Mouse (Mus musculus) embryo, embryonic 9.5 days (tissue): ENCODE measurements around the gene Kcna4.

Experiments used
- DNase-seq: peaks from one replicate; pipeline ENCODE4 v3.0.0-alpha.2; 2017; ENCODE audit errors: extremely low spot score

Kcna4 gene

DNA sequence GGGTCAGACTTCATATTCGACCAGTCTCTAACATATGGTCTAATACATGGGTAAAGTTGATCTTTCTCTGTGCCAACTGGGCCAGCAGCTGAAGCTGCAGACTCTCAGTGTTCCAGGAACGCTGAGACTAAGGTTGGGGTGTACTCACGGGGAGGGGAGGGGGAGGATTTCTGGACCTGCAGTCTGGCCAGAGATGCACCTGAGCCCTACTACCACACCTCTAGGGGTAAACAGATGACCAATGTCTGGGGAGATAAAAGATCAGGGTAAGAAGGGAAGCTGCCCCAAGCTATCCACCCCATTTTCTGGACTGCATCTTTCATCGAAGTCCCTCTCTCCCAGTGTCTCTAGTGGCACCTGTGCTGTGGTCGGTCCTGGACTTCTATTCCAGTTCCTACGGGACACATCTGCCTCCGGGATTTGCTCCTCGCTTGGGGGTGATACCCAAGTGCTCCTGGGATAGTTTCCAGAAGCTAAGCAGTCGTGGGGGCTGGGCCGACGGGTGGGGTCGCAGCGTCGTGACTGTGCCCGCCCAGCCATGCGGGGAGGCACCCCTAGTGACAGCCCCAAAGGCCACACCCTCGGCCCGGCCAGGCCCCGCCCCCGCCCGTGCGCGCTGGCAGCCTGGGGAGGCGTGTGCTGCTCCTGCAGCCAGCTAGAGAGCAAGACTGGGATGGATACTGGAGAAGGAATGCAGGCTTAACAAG lies at the start of gene Kcna4:
TSS of gene Kcna4 (plus strand) at position 650 of the 707 bp plus-strand sequence.
- DNase-seq = peak; percentile 72

DNA sequence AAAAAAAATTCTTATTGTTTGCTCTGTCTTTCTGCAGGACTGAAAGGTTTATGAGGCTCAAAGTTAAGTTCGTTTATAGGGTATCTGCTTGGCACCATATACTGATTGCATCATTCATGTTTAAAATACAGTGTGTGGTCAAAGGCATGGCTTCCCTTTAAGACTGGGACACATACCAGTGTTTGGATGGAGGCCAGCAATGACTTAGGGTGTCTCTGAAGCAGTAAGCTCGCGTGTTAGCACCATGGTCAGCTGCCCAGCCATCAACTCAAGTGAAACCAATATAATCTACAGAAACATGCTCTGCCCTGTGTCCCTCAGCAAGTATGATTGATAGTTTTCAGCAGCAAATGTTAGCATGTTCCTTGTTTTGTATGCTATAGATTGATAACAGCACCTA lies 32.3 kb upstream of the Kcna4 start:
- DNase-seq = no peak

DNA sequence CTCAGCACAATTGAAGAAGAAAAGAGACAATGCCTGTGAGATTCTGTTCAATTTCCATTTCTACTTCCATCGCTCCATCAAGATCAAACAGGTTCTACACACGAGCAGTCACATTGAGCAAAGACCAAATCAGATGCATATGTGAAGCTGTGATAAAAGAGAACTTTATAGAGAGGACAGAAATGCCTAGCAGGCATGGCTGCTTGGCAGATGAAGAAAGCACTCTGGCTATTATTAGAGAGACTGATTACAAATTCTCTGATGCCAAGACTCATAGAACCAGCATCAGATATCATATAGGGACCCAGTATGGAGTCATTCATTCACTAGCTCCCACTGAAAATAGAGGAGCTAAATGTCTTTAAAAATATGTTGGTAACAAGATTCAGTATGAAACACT lies 24.2 kb upstream of the Kcna4 start:
- DNase-seq = no peak

DNA sequence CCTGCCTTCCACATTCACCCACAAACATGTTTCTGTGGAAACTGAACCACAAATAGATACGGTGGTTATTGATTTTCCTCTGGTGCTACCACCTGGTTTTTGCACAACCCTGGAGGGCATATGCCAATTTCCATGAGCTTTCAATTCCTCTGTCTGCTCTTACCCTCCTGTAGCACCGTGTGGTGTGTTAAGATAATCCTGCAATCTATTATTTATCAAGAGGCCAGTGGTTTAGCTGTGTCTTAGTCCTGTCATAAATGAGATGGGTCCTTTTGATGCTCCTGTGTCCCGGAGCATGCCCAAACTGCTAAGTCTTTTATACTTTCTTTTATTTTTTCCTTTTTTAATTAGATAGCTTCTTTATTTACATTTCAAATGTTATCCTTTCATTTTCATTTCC lies 20.4 kb upstream of the Kcna4 start:
- no peak for DNase-seq

DNA sequence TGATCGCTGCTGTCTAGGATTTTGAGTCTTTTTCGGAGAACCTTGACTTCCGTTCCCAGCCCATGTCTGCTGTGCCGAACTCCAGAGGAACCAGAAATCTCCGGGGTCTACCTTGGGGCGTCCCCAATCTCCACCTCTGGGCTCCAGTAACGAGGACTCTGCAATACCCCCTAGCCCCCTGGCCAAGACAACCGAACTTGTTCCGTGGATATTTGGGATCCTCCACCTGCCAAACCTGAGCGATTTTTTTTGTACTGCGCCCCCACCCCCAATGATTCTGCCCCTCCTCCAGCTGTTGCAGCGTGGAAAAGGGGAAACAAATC lies 219 bp downstream of the Kcna4 start:
- no peak for DNase-seq

DNA sequence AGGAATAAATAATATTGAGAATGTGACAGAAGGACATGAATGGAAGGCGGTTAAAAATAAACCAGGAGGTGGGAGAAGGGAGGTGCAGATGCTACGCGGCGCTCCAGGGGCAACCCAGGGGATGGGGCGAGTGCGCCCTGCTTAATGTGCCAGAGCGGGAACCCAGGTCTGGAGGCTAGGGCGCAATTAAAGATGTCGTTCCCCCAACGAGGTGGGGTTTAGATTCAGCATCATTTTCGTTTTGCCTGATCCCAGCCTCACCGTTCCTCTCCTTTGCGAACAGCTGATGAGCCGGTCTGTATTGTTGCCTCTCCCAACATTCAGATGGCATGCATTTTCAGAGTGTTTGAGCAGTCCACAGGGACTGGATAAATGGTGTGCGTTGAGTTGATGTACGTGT lies 703 bp downstream of the Kcna4 start:
- peak; percentile 17 for DNase-seq

DNA sequence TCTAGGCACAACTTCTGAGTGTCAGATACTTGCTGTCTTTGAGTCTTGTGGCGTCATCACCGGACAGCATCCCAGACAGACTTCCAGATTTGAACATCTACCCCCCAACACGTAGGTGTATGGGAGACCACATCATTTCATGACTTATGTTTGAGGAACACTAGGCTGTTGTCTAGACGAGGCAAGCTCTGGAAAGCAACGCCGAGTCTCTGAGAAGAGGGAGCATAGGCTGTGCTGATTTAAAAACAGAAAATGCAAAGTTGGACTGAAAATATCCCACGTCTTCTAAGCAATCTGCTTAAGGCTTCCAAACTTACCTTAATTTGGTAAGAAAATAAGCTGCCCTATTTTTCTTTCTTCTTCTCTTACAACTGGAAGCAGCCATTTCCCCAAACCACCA lies 4.1 kb downstream of the Kcna4 start:
- DNase-seq = no peak

DNA sequence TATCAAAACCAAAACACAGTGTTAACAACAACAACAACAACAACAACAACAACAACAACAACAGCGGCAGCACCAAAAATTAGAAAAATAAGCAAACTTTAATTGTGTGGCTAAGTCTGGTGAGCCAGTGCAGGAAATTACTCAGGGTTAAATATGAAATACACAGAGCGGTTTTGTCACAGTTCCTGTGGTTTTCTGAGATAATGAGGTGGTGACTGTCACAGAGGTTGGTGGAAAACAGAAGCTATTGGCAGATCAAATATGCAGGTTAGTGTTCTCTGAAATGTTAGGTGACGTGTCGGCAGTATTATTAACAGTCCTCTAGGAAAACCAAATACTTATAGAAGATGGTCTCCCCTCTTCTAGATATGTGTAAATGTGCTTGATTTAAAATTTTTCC lies 11.4 kb downstream of the Kcna4 start:
- no peak for DNase-seq

DNA sequence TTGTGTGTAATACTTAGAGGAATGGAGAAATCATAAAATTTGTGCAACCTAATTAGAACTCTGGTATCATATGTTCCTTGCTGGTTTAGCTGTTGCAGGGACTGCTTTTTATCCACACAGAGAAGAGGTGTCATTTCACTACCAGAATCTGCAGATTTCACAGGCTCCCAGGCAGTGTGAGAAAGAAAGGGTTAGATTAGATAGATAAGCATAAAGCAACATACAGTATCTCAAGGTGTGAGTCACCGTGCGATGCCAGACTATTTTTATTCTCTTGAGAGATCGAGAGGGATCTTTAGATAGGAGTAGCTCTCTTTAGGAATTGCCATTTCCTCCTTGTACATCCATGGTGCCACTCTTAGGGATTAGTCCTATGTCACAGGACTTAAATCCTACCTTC lies 14.3 kb downstream of the Kcna4 start:
- no peak for DNase-seq

DNA sequence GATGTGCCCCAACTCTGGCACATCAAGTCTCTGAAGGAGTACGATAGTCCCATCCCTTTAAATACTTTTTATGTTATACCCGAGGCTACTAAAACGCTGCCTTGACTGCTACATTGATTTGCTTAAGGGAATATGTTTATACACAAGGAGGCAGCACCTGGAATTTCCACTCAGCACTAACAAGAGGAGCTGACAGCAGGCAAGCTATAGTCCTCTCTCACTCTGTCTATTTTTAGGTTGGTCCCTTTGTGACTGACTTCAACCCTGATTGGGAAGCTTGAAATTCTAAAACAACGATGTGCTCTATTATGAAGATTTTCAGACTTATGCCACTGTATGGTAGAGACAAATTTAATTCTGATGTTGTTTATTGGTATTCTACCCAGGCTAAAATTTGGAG lies 15.6 kb downstream of the Kcna4 start:
- no peak for DNase-seq

DNA sequence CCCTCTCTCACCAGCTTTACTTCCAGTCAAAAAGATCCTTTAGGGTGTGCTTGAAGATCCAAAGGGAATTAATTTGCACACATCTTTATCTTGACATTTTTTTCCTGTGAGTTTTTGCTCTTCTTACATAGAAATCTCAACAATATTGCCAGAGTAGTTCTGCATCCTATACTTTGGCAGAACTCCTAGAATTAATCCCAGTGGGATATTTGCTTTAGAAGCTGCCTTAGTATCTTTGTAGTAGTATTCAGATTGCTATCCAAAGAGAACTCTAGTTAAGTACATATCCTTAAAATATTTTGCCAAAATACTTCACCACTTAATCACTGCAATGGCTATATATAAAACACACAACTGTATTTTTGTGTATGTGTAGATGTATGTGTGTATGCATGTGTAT lies 28.2 kb downstream of the Kcna4 start:
- DNase-seq = no peak

DNA sequence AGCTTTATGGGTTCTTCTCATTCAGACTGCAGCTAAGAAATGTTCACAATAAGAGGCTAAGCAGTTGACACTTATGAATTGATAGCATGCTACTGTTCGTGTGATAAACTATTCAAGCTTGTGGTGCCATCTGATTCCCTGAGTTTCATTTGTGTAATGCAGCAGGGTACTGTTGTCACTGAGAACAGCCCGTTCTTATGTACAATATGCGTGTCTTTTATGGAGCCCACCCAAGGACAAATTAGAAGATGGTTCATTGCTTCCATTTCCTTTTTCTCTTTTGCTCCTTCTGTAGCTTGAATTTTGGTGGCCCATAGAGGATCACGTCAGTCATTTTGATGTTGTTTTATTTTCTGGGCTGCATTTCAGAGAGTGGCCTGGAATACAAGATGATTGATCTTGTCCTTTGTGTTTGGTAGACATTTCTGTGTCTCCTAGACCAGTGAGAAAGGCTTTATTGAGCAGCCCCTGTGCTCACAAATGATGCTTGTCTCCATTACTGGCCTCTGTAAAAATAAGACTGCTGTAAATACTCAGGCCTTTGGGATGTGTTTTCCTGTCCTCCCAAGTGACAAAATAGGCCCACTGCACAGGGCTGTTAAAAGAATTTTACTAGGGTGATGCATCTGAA lies 31.3 kb downstream of the Kcna4 start:
- DNase-seq = no peak

DNA sequence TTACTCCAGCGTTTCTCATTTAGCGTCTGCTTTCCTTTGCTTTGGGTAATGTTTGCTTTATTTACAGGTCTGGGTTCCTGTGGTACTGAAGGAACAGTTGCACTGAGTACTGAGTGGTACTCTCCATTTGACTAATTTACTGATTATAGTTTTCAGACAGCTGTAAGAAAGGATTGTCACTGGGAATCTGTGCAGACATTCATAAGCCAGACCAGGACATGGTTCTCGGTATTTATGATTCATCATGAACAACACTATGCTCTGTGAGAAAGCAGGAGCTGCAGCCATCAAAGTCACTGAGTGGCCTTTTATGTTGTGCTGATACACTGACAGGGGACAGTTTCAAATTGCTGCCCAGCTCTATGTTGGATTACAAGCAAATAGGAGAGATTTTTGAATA lies 33.7 kb downstream of the Kcna4 start:
- no peak for DNase-seq

DNA sequence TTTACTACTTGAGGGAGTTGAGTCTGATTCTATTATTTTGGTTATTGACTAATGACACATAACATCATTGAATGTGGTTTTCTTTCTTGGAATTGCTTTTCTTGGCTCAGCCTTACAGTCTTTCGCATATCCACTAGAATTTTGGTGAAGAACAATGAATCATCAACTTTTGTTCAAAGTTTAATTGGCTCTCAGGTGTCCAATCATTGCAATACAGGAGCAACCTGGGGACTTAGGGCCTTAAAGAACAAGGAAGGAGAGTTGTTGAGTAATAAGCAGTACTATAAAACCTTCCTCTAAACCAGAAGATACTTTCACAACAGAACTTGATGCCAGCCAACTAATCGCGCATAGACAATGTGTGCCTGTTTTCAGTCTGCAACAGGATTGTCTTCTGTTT lies 36.8 kb downstream of the Kcna4 start:
- DNase-seq = no peak

DNA sequence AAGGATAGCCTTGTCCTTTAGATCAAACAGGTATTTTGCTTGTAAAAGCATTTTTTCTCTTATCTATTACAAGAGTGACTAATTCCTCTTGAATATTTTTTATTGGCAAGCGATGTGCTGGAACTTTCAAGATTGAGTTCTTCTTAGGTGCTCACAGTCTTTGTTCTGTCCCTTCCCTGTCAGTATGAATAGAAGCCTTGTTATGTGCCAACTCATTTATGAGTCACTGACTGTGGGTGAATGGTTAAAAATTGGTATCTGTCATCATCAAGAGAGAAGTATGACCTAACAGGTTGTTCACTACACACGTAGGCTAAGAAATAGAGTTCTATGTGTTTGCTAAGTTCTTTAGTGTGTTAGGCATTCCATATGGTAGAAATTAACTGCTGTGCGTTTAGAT lies 50.9 kb downstream of the Kcna4 start:
- DNase-seq = no peak

DNA sequence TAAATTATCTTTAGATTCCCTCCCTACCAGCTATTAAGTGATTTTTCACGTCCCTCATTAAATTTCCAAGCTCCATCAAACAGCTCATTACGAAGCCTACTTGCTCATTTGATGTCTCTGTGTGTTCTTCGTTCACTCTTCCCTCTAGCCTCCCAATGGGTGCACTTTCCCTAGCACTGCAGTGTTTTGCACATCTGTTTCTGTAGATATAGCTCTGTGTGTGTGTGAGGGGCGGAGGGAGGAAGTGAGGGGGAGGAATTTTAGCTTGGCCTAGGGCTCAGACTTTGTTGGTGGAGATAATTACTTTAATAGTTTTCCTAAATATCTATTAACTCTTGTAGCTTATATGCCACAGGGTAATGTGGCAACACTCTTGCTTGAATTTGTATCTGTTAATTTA lies 54.4 kb downstream of the Kcna4 start:
- no peak for DNase-seq

DNA sequence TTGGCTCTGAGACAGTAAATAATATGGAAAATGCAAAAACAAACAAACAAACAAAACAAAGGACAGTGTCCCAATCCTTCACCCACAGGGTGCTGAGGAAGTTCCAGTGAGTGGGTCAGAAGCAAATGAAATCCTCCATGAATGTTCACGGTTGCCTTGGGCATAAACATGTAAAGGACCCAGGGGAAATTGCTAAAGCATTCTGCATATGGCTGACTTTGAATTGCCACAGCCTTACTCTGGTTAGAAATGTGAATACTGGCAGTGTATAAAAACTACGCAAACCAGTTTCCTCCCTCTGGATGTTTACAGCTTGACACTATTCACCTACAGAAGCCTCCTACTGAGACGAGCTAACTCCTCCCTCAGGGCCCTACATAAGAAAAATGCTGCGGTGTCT lies 54.9 kb downstream of the Kcna4 start:
- no peak for DNase-seq
